ENCODE assay signal across 14 mouse cellular contexts in genomic region chr13:24767809-24768208, GRCm38 (mm10). TPM values are rescaled to one million over a fixed set of nuclear protein-coding genes. Genes with fewer than 3 reads are reported as not detected.
"Had no signal": no experiment of that assay in that cellular context is flagged by ENCODE, and none has a peak within 500 bp of the region (broad histone marks: within the 10 kb centered on the region; RNA-seq: fewer than 3 reads in every experiment).

No protein-coding gene starts in this region.

RNA-seq across cellular contexts. Expression of gene Armh2, which starts 26.8 kb away (rescaled TPM):
- polyA plus RNA-seq: neural tube, embryonic 11.5 days; neural tube, embryonic 12.5 days; neural tube, embryonic 13.5 days; neural tube, embryonic 14.5 days; neural tube, embryonic 15.5 days; small intestine, adult 2 months; spleen, adult 2 months; stomach, embryonic 14.5 days; stomach, embryonic 15.5 days; stomach, embryonic 16.5 days; stomach, postnatal 0 days; thymus, adult 2 months; thymus, postnatal 0 days; urinary bladder, adult 2 months had no signal
